Mouse (Mus musculus) neural tube, embryonic 12.5 days (tissue): ENCODE results near the gene Bche. TPM values are rescaled to one million over a fixed set of nuclear protein-coding genes. Genes with fewer than 3 reads are reported as not detected.
A peak's percentile ranks its signal among the peaks of the same experiment; 100 is the strongest.

Source experiments
- ATAC-seq: fragments of 200-750 bp; cut with Nextera tagmentation; 2 replicates; pipeline ENCODE4 v1.8.0; 2017; ENCODE audit warnings: low read depth, mild to moderate bottlenecking, moderate TSS enrichment, moderate library complexity; ENCODE audit not compliant: low FRiP score
- H3K27ac ChIP-seq: fragments of 300-500 bp; sonication (generic); 2 replicates; pipeline ENCODE4 v1.5.1; 2016
- H3K27me3 ChIP-seq: fragments of 300-500 bp; sonication (generic); replicated peaks from 2 replicates; pipeline ENCODE4 v1.6.1; 2016; ENCODE audit warnings: mild to moderate bottlenecking
- H3K36me3 ChIP-seq: fragments of 300-500 bp; sonication (generic); 2 replicates; pipeline ENCODE4 v1.6.1; 2016; ENCODE audit warnings: mild to moderate bottlenecking
- H3K4me1 ChIP-seq: fragments of 300-500 bp; sonication (generic); 2 replicates; pipeline ENCODE4 v1.6.1; 2016
- H3K4me2 ChIP-seq: fragments of 300-500 bp; sonication (generic); replicated peaks from 2 replicates; pipeline ENCODE4 v1.6.1; 2016; ENCODE audit warnings: mild to moderate bottlenecking
- H3K4me3 ChIP-seq: fragments of 300-500 bp; sonication (generic); 2 replicates; pipeline ENCODE4 v1.5.1; 2016
- H3K9ac ChIP-seq: fragments of 300-500 bp; sonication (generic); 2 replicates; pipeline ENCODE4 v1.6.1; 2016; ENCODE audit warnings: mild to moderate bottlenecking
- H3K9me3 ChIP-seq: fragments of 300-500 bp; sonication (generic); 2 replicates; pipeline ENCODE4 v1.6.1; 2016; ENCODE audit warnings: mild to moderate bottlenecking
- WGBS: fragments of 180-500 bp; shearing (Covaris S2); methylation state at CpG from one replicate; pipeline ENCODE4 v1.1.7; 2016; 5-methylcytosine and 5-hydroxymethylcytosine counted together
- polyA plus RNA-seq: library from polyadenylated mRNA; unstranded; fragments of >200 nt; fragmentation: Nextera tagmentation; extraction: Ambion mirVana; gene quantifications from 2 replicates; pipeline ENCODE4 v1.2.1, GENCODE M21; 2016

Bche gene
- 4.3 and 6.1 TPM in 2 replicates for polyA plus RNA-seq

- Histone ChIP-seq H3K36me3 (no peaks in the 10 kb centered on the region), H3K4me2 (peak within 1 kb of the TSS; percentile 56), H3K9ac (peak within 1 kb of the TSS; percentile 7; the same call in 1 of the 2 replicates), H3K9me3 (no peaks in the 10 kb centered on the region), H3K4me3 (peak within 1 kb of the TSS; percentile 30), H3K27me3 (no peaks in the 10 kb centered on the region), H3K27ac (no peak within 1 kb of the TSS), H3K4me1 (no peaks in the 10 kb centered on the region)
- no peak for ATAC-seq
- WGBS, result 21% methylated on average over 10 of the region's 10 CpGs
Observed at GRCm38 (mm10) chr3:73708410-73708714, at the start of gene Bche. TSS of gene Bche (minus strand) at chr3:73708415.

GRCm38 (mm10) chr3:73741998-73742397 lies 33.8 kb upstream of the Bche start:
- Histone ChIP-seq H3K9me3 (no peaks in the 10 kb centered on the region), H3K36me3 (no peaks in the 10 kb centered on the region), H3K27me3 (no peaks in the 10 kb centered on the region), H3K27ac (no peak overlapping the region), H3K9ac (no peak overlapping the region), H3K4me2 (no peak overlapping the region), H3K4me1 (no peaks in the 10 kb centered on the region), H3K4me3 (no peak overlapping the region)
- no peak for ATAC-seq

DNA sequence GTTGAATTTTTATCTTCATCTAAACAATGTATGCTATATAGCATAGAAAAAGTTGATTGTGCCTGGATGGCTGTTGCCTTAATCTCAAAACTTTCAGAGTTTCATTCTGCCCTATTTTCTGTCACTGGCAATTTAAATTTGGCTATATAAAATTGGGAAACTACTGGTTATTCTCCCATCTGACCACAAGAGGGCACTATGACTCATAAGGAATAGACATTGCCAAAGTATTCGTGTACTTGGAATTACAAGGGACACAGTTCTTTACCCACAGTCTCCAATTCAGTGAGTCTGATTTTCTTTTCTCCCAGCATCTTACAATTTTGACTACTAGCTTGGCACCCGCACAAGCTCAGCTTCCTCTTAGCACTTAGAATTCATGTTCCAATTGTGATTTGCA lies 23.5 kb upstream of the Bche start:
- no peak overlapping the region for H3K9ac ChIP-seq
- no peak for ATAC-seq

DNA sequence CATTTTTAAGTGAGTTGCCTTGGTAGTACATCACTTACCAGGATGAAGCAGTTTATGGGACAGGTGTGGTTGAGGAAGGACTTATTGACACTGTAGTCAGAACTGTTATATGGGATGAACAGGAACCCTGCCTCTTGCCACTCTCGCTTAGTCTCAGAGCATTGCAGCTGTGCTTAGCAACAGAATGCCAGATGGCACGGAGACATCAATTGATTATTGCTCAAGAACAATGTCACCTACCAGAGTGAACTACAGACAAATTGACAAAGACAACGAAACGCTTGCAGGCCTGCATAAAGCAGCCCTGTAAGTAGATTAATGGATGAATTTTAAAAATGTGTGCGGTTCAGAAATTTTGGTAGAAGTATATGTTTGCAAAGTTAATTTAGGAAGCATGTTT lies 21.3 kb upstream of the Bche start:
- Histone ChIP-seq H3K9ac (no peak overlapping the region), H3K27me3 (no peaks in the 10 kb centered on the region), H3K27ac (no peak overlapping the region), H3K36me3 (no peaks in the 10 kb centered on the region), H3K4me2 (no peak overlapping the region), H3K9me3 (no peaks in the 10 kb centered on the region), H3K4me3 (no peak overlapping the region), H3K4me1 (no peaks in the 10 kb centered on the region)
- no peak for ATAC-seq
- WGBS, result 65% methylated on average over 5 of the region's 5 CpGs

More for the DNA sequence above, 23.5 kb upstream of the Bche start:
- H3K36me3 ChIP-seq, result no peaks in the 10 kb centered on the region
- no peak overlapping the region for H3K4me3 ChIP-seq
- no peak overlapping the region for H3K4me2 ChIP-seq
- 53% methylated on average over 2 of the region's 2 CpGs for WGBS
- H3K4me1 ChIP-seq, result no peaks in the 10 kb centered on the region
- H3K27ac ChIP-seq, result no peak overlapping the region
- H3K9me3 ChIP-seq, result no peaks in the 10 kb centered on the region
- no peaks in the 10 kb centered on the region for H3K27me3 ChIP-seq

GRCm38 (mm10) chr3:73725711-73726110 lies 17.5 kb upstream of the Bche start:
- no peak overlapping the region for H3K4me3 ChIP-seq
- no peaks in the 10 kb centered on the region for H3K27me3 ChIP-seq
- H3K9ac ChIP-seq, result no peak overlapping the region
- no peaks in the 10 kb centered on the region for H3K4me1 ChIP-seq
- ATAC-seq, result no peak
- no peaks in the 10 kb centered on the region for H3K36me3 ChIP-seq
- no peak overlapping the region for H3K4me2 ChIP-seq
- no peaks in the 10 kb centered on the region for H3K9me3 ChIP-seq
- no peak overlapping the region for H3K27ac ChIP-seq

DNA sequence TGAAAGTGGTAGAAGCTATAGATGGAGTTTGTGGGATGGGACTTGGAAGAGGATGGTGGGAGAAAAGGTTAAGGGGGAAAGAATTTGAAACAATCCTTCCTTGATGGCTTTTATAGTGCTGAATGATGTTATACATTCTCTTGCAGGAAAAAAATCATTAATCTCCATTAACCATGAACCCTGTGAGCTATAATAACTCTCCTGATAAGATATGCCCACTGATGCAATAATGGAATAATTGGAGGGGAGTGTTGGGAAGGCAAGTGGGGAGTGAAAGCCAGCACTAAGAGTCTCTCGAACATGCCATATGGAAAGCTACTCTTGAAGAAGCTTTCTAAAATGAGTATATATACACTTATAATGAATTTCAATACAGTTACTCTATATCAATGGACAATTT lies 16.7 kb upstream of the Bche start:
- H3K27ac ChIP-seq, result no peak overlapping the region
- no peaks in the 10 kb centered on the region for H3K27me3 ChIP-seq
- no peak overlapping the region for H3K4me2 ChIP-seq
- no peak overlapping the region for H3K4me3 ChIP-seq
- H3K9me3 ChIP-seq, result no peaks in the 10 kb centered on the region
- WGBS, result 93% methylated on average over 1 of the region's 1 CpGs
- no peak overlapping the region for H3K9ac ChIP-seq
- no peak for ATAC-seq
- no peaks in the 10 kb centered on the region for H3K36me3 ChIP-seq
- no peaks in the 10 kb centered on the region for H3K4me1 ChIP-seq

- no peak for ATAC-seq
- Histone ChIP-seq H3K4me2 (no peak overlapping the region), H3K4me1 (no peaks in the 10 kb centered on the region), H3K4me3 (no peak overlapping the region), H3K36me3 (no peaks in the 10 kb centered on the region), H3K9me3 (no peaks in the 10 kb centered on the region), H3K27me3 (no peaks in the 10 kb centered on the region), H3K9ac (no peak overlapping the region), H3K27ac (no peak overlapping the region)
- WGBS, result 87% methylated on average over 1 of the region's 1 CpGs
Observed at GRCm38 (mm10) chr3:73717610-73718284, 9.5 kb upstream of the Bche start.

DNA sequence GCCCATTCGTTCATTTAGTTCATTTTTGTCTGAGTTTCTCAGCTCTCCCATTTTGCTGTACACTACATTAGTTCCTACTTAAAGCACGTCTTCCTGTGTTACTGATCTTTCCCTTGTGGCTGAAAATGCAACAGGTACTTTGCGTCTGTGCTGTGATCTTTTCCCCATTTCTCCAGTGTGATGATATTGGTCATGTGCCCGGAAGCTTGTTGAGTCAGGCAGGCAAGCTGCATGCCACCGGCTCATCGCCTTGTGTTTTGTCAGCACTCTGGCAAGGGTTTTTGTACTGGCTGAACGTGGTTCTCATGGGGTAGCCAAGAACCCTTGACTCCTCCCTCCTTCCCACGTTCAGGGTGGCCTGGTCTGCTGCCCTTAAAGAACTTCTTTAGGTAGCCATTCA lies 1.7 kb upstream of the Bche start:
- no peaks in the 10 kb centered on the region for H3K9me3 ChIP-seq
- ATAC-seq, result no peak
- no peaks in the 10 kb centered on the region for H3K27me3 ChIP-seq
- H3K4me1 ChIP-seq, result no peaks in the 10 kb centered on the region
- no peak overlapping the region for H3K27ac ChIP-seq
- no peaks in the 10 kb centered on the region for H3K36me3 ChIP-seq
- H3K4me2 ChIP-seq, result no peak overlapping the region
- H3K9ac ChIP-seq, result no peak overlapping the region
- 81% methylated on average over 8 of the region's 8 CpGs for WGBS
- no peak overlapping the region for H3K4me3 ChIP-seq

- no peaks in the 10 kb centered on the region for H3K9me3 ChIP-seq
- H3K4me3 ChIP-seq, result peak overlapping the region; percentile 30
- H3K27ac ChIP-seq, result no peak overlapping the region
- ATAC-seq, result peak; percentile 98
- no peaks in the 10 kb centered on the region for H3K4me1 ChIP-seq
- no peaks in the 10 kb centered on the region for H3K36me3 ChIP-seq
- H3K4me2 ChIP-seq, result peak overlapping the region; percentile 56
- WGBS, result 20% methylated on average over 20 of the region's 20 CpGs
- H3K9ac ChIP-seq, result peak overlapping the region; percentile 7; the same call in 1 of the 2 replicates
- H3K27me3 ChIP-seq, result no peaks in the 10 kb centered on the region
Observed at GRCm38 (mm10) chr3:73707461-73708409, 480 bp downstream of the Bche start.

DNA sequence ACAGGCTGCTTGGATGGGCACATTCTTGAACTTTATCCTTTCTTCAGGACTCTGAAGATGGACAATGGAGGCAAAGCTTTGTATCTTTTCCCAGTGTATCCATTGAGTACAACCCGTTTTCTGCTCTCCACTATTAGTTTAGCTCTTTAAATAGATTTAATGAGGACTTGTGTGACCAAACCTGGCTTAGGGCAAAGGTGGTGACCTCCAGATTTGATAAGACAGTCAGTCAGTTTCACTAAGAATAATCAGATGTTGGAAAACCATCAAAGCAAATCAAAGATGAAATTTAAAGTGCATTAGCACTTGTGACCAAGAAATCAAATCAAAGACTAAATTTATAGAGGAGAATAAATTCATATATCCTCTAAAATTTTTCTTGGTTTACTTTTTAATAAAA lies 1.7 kb downstream of the Bche start:
- no peaks in the 10 kb centered on the region for H3K9me3 ChIP-seq
- H3K27me3 ChIP-seq, result no peaks in the 10 kb centered on the region
- 67% methylated on average over 1 of the region's 1 CpGs for WGBS
- no peaks in the 10 kb centered on the region for H3K4me1 ChIP-seq
- no peak overlapping the region for H3K27ac ChIP-seq
- H3K4me2 ChIP-seq, result no peak overlapping the region
- ATAC-seq, result no peak
- H3K4me3 ChIP-seq, result no peak overlapping the region
- H3K36me3 ChIP-seq, result no peaks in the 10 kb centered on the region
- H3K9ac ChIP-seq, result no peak overlapping the region

GRCm38 (mm10) chr3:73698889-73699288 lies 9.3 kb downstream of the Bche start:
- H3K9ac ChIP-seq, result no peak overlapping the region
- no peak overlapping the region for H3K27ac ChIP-seq
- H3K36me3 ChIP-seq, result no peaks in the 10 kb centered on the region
- no peak overlapping the region for H3K4me3 ChIP-seq
- no peaks in the 10 kb centered on the region for H3K4me1 ChIP-seq
- H3K4me2 ChIP-seq, result no peak overlapping the region
- ATAC-seq, result no peak
- H3K9me3 ChIP-seq, result no peaks in the 10 kb centered on the region
- H3K27me3 ChIP-seq, result no peaks in the 10 kb centered on the region
- 90% methylated on average over 1 of the region's 1 CpGs for WGBS

DNA sequence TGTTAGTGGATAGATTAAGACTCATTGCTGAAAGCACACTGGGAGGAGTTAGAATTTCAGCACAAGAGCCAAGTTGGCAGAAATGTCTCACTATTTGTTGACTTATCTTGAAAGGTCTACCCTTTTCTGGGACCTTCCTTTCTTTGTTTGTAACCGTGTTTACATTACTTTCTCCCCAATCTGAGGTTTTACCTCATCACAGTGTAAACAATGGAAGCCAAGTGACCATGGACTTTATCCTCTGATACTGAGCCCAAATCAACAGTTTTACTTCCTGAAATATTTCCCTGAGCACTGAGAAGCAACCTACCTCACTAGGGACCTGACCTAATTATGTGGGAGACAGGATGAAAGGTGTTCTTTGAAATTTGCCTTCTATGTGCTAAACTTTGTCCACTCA lies 34.9 kb downstream of the Bche start:
- H3K9ac ChIP-seq, result no peak overlapping the region
- no peaks in the 10 kb centered on the region for H3K4me1 ChIP-seq
- no peak overlapping the region for H3K27ac ChIP-seq
- no peak overlapping the region for H3K4me3 ChIP-seq
- no peaks in the 10 kb centered on the region for H3K9me3 ChIP-seq
- WGBS, result 74% methylated on average over 1 of the region's 1 CpGs
- no peak overlapping the region for H3K4me2 ChIP-seq
- H3K36me3 ChIP-seq, result no peaks in the 10 kb centered on the region
- no peaks in the 10 kb centered on the region for H3K27me3 ChIP-seq
- ATAC-seq, result no peak
